Mouse (Mus musculus) hindbrain, embryonic 13.5 days (tissue): ENCODE results near the gene Enpp6. TPM values are rescaled to one million over a fixed set of nuclear protein-coding genes. Genes with fewer than 3 reads are reported as not detected.

Source experiments
- ATAC-seq: fragments of 200-750 bp; cut with Nextera tagmentation; 2 replicates; pipeline ENCODE4 v1.8.0; 2017; ENCODE audit warnings: moderate TSS enrichment; ENCODE audit not compliant: low FRiP score
- H3K27ac ChIP-seq: fragments of 300-500 bp; sonication (generic); 2 replicates; pipeline ENCODE4 v1.5.1; 2015; ENCODE audit warnings: inconsistent platforms, mild to moderate bottlenecking, moderate library complexity
- H3K27me3 ChIP-seq: fragments of 300-500 bp; sonication (generic); 2 replicates; pipeline ENCODE4 v1.6.1; 2015; ENCODE audit warnings: mild to moderate bottlenecking, inconsistent platforms
- H3K36me3 ChIP-seq: fragments of 300-500 bp; sonication (generic); 2 replicates; pipeline ENCODE4 v1.6.1; 2015; ENCODE audit warnings: mild to moderate bottlenecking, inconsistent platforms
- H3K4me1 ChIP-seq: fragments of 300-500 bp; sonication (generic); replicated peaks from 2 replicates; pipeline ENCODE4 v1.6.1; 2015; ENCODE audit warnings: inconsistent platforms
- H3K4me2 ChIP-seq: fragments of 300-500 bp; sonication (generic); 2 replicates; pipeline ENCODE4 v1.6.1; 2015; ENCODE audit warnings: inconsistent platforms, mild to moderate bottlenecking, moderate library complexity
- H3K4me3 ChIP-seq: fragments of 300-500 bp; sonication (generic); 2 replicates; pipeline ENCODE4 v1.5.1; 2015; ENCODE audit warnings: mild to moderate bottlenecking, inconsistent platforms
- H3K9ac ChIP-seq: fragments of 300-500 bp; sonication (generic); 2 replicates; pipeline ENCODE4 v1.6.1; 2015; ENCODE audit warnings: mild to moderate bottlenecking, inconsistent platforms
- H3K9me3 ChIP-seq: fragments of 300-500 bp; sonication (generic); 2 replicates; pipeline ENCODE4 v1.6.1; 2016; ENCODE audit warnings: inconsistent platforms
- WGBS: fragments of 180-500 bp; shearing (Covaris S2); methylation state at CpG from one replicate; pipeline ENCODE4 v1.1.7; 2015; 5-methylcytosine and 5-hydroxymethylcytosine counted together
- polyA plus RNA-seq: library from polyadenylated mRNA; unstranded; fragments of >200 nt; fragmentation: Nextera tagmentation; extraction: Ambion mirVana; gene quantifications from 2 replicates; pipeline ENCODE4 v1.2.1, GENCODE M21; 2015

Enpp6 gene
- polyA plus RNA-seq, 1 experiment from 2014 or later = 0.18 TPM

GRCm38 (mm10) chr8:47046340-47046739 is 59.7 kb downstream of the Enpp6 start:
- ATAC-seq = no peak
- 78% methylated on average over 4 of the region's 4 CpGs for WGBS
- Histone ChIP-seq H3K36me3 (no peaks in the 10 kb centered on the region), H3K4me2 (no peak overlapping the region), H3K4me1 (no peaks in the 10 kb centered on the region), H3K4me3 (no peak overlapping the region), H3K27me3 (no peaks in the 10 kb centered on the region), H3K27ac (no peak overlapping the region), H3K9ac (no peak overlapping the region), H3K9me3 (0 out of 2 replicates have a peak, but pooled peaks cover 3% of the 10 kb centered on the region)

- Histone ChIP-seq H3K9me3 (0 out of 2 replicates have a peak, but pooled peaks cover 3% of the 10 kb centered on the region), H3K9ac (no peak overlapping the region), H3K4me3 (no peak overlapping the region), H3K4me2 (no peak overlapping the region), H3K27me3 (no peaks in the 10 kb centered on the region), H3K4me1 (no peaks in the 10 kb centered on the region), H3K27ac (no peak overlapping the region), H3K36me3 (no peaks in the 10 kb centered on the region)
- no peak for ATAC-seq
- WGBS = 95% methylated on average over 2 of the region's 2 CpGs
These were observed 60.5 kb downstream of the Enpp6 start for GRCm38 (mm10) chr8:47047146-47047545.

- Histone ChIP-seq H3K27ac (no peak overlapping the region), H3K9me3 (0 out of 2 replicates have a peak, but pooled peaks cover under 1% of the 10 kb centered on the region), H3K36me3 (no peaks in the 10 kb centered on the region), H3K4me1 (no peaks in the 10 kb centered on the region), H3K4me3 (no peak overlapping the region), H3K27me3 (no peaks in the 10 kb centered on the region), H3K4me2 (no peak overlapping the region), H3K9ac (no peak overlapping the region)
- ATAC-seq = no peak
- 89% methylated on average over 10 of the region's 10 CpGs for WGBS
These were observed 61.9 kb downstream of the Enpp6 start for GRCm38 (mm10) chr8:47048584-47048983.

GRCm38 (mm10) chr8:47052643-47053042 is 66.0 kb downstream of the Enpp6 start:
- ATAC-seq = no peak
- Histone ChIP-seq H3K9ac (no peak overlapping the region), H3K27me3 (no peaks in the 10 kb centered on the region), H3K4me2 (no peak overlapping the region), H3K4me3 (no peak overlapping the region), H3K9me3 (no peaks in the 10 kb centered on the region), H3K36me3 (no peaks in the 10 kb centered on the region), H3K27ac (no peak overlapping the region), H3K4me1 (no peaks in the 10 kb centered on the region)
- WGBS = 57% methylated on average over 3 of the region's 3 CpGs

GRCm38 (mm10) chr8:47056086-47056485 is 69.4 kb downstream of the Enpp6 start:
- Histone ChIP-seq H3K27me3 (no peaks in the 10 kb centered on the region), H3K9me3 (no peaks in the 10 kb centered on the region), H3K4me3 (no peak overlapping the region), H3K36me3 (no peaks in the 10 kb centered on the region), H3K4me2 (no peak overlapping the region), H3K9ac (no peak overlapping the region), H3K4me1 (no peaks in the 10 kb centered on the region), H3K27ac (no peak overlapping the region)
- WGBS = 96% methylated on average over 1 of the region's 1 CpGs
- ATAC-seq = no peak

- Histone ChIP-seq H3K9me3 (no peaks in the 10 kb centered on the region), H3K27ac (no peak overlapping the region), H3K4me1 (no peaks in the 10 kb centered on the region), H3K27me3 (no peaks in the 10 kb centered on the region), H3K4me2 (no peak overlapping the region), H3K36me3 (no peaks in the 10 kb centered on the region), H3K9ac (no peak overlapping the region), H3K4me3 (no peak overlapping the region)
- ATAC-seq = no peak
- 31% methylated on average over 4 of the region's 4 CpGs for WGBS
These were observed 71.8 kb downstream of the Enpp6 start for GRCm38 (mm10) chr8:47058526-47058925.

GRCm38 (mm10) chr8:47058971-47059370 is 72.3 kb downstream of the Enpp6 start:
- 44% methylated on average over 2 of the region's 2 CpGs for WGBS
- no peak for ATAC-seq
- no peaks in the 10 kb centered on the region for H3K9me3 ChIP-seq
- no peak overlapping the region for H3K4me3 ChIP-seq
- no peaks in the 10 kb centered on the region for H3K4me1 ChIP-seq
- H3K9ac ChIP-seq = no peak overlapping the region
- H3K27ac ChIP-seq = no peak overlapping the region
- no peaks in the 10 kb centered on the region for H3K27me3 ChIP-seq
- no peaks in the 10 kb centered on the region for H3K36me3 ChIP-seq
- no peak overlapping the region for H3K4me2 ChIP-seq

- Histone ChIP-seq H3K9me3 (no peaks in the 10 kb centered on the region), H3K4me3 (no peak overlapping the region), H3K27ac (no peak overlapping the region), H3K9ac (no peak overlapping the region), H3K36me3 (no peaks in the 10 kb centered on the region), H3K4me2 (no peak overlapping the region), H3K4me1 (no peaks in the 10 kb centered on the region), H3K27me3 (no peaks in the 10 kb centered on the region)
- 79% methylated on average over 7 of the region's 7 CpGs for WGBS
- no peak for ATAC-seq
These were observed 74.5 kb downstream of the Enpp6 start for GRCm38 (mm10) chr8:47061105-47061720.

- Histone ChIP-seq H3K9me3 (no peaks in the 10 kb centered on the region), H3K27me3 (no peaks in the 10 kb centered on the region), H3K27ac (no peak overlapping the region), H3K4me1 (no peaks in the 10 kb centered on the region), H3K36me3 (no peaks in the 10 kb centered on the region), H3K4me2 (no peak overlapping the region), H3K9ac (no peak overlapping the region), H3K4me3 (no peak overlapping the region)
- ATAC-seq = no peak
- 91% methylated on average over 9 of the region's 9 CpGs for WGBS
These were observed 80.4 kb downstream of the Enpp6 start for GRCm38 (mm10) chr8:47067121-47067520.

- 85% methylated on average over 3 of the region's 3 CpGs for whole genome bisulfite sequencing
- no peaks in the 10 kb centered on the region for H3K4me1 ChIP-seq
- no peaks in the 10 kb centered on the region for H3K27me3 ChIP-seq
- H3K4me2 ChIP-seq = no peak overlapping the region
- H3K9ac ChIP-seq = no peak overlapping the region
- no peak overlapping the region for H3K27ac ChIP-seq
- H3K4me3 ChIP-seq = no peak overlapping the region
- H3K9me3 ChIP-seq = peaks cover 3% of the 10 kb centered on the region; the same call in 1 of the 2 replicates
- H3K36me3 ChIP-seq = no peaks in the 10 kb centered on the region
- no peak for ATAC-seq
These were observed 82.9 kb downstream of the Enpp6 start for GRCm38 (mm10) chr8:47069634-47070033.

GRCm38 (mm10) chr8:47072001-47072400 is 85.3 kb downstream of the Enpp6 start:
- no peak overlapping the region for H3K9ac ChIP-seq
- WGBS = 90% methylated on average over 5 of the region's 5 CpGs
- no peaks in the 10 kb centered on the region for H3K36me3 ChIP-seq
- H3K27ac ChIP-seq = no peak overlapping the region
- H3K4me3 ChIP-seq = no peak overlapping the region
- no peak overlapping the region for H3K4me2 ChIP-seq
- no peaks in the 10 kb centered on the region for H3K27me3 ChIP-seq
- H3K9me3 ChIP-seq = peaks cover 3% of the 10 kb centered on the region; the same call in 1 of the 2 replicates
- H3K4me1 ChIP-seq = no peaks in the 10 kb centered on the region
- no peak for ATAC-seq

- H3K4me2 ChIP-seq = no peak overlapping the region
- H3K4me3 ChIP-seq = no peak overlapping the region
- H3K27me3 ChIP-seq = no peaks in the 10 kb centered on the region
- no peak overlapping the region for H3K9ac ChIP-seq
- H3K9me3 ChIP-seq = peaks cover 3% of the 10 kb centered on the region; the same call in 1 of the 2 replicates
- no peaks in the 10 kb centered on the region for H3K4me1 ChIP-seq
- H3K36me3 ChIP-seq = no peaks in the 10 kb centered on the region
- WGBS = 88% methylated on average over 6 of the region's 6 CpGs
- no peak for ATAC-seq
- H3K27ac ChIP-seq = no peak overlapping the region
These were observed 89.4 kb downstream of the Enpp6 start for GRCm38 (mm10) chr8:47075941-47076555.

- no peak overlapping the region for H3K9ac ChIP-seq
- H3K36me3 ChIP-seq = no peaks in the 10 kb centered on the region
- H3K27ac ChIP-seq = no peak overlapping the region
- no peaks in the 10 kb centered on the region for H3K4me1 ChIP-seq
- no peak overlapping the region for H3K4me2 ChIP-seq
- no peaks in the 10 kb centered on the region for H3K9me3 ChIP-seq
- no peak for ATAC-seq
- WGBS = 81% methylated on average over 4 of the region's 4 CpGs
- no peak overlapping the region for H3K4me3 ChIP-seq
- no peaks in the 10 kb centered on the region for H3K27me3 ChIP-seq
These were observed 93.3 kb downstream of the Enpp6 start for GRCm38 (mm10) chr8:47080037-47080436.
